Mouse (Mus musculus) embryonic facial prominence, embryonic 10.5 days (tissue): Measurements from ENCODE around the gene Axin2. TPM values are rescaled to one million over a fixed set of nuclear protein-coding genes. Genes with fewer than 3 reads are reported as not detected.

Experiments
- DNase-seq: peaks from one replicate; pipeline ENCODE4 v3.0.0-alpha.2; 2017; ENCODE audit warnings: low spot score
- H3K27ac ChIP-seq: fragments of 300-500 bp; sonication (generic); replicated peaks from 2 replicates; pipeline ENCODE4 v1.5.1; 2016; ENCODE audit warnings: mild to moderate bottlenecking
- H3K27me3 ChIP-seq: fragments of 300-500 bp; sonication (generic); replicated peaks from 2 replicates; pipeline ENCODE4 v1.6.1; 2016; ENCODE audit warnings: low read depth, mild to moderate bottlenecking; ENCODE audit not compliant: poor library complexity, severe bottlenecking
- H3K36me3 ChIP-seq: fragments of 300-500 bp; sonication (generic); replicated peaks from 2 replicates; pipeline ENCODE4 v1.6.1; 2016; ENCODE audit warnings: mild to moderate bottlenecking, moderate library complexity
- H3K4me1 ChIP-seq: fragments of 300-500 bp; sonication (generic); 2 replicates; pipeline ENCODE4 v1.6.1; 2016
- H3K4me3 ChIP-seq: fragments of 300-500 bp; sonication (generic); 2 replicates; pipeline ENCODE4 v1.5.1; 2016; ENCODE audit warnings: mild to moderate bottlenecking, moderate library complexity
- H3K9me3 ChIP-seq: fragments of 300-500 bp; sonication (generic); 2 replicates; pipeline ENCODE4 v1.6.1; 2016; ENCODE audit warnings: mild to moderate bottlenecking
- WGBS: fragments of 180-500 bp; shearing (Covaris S2); methylation state at CpG from one replicate; pipeline ENCODE4 v1.1.7; 2016; 5-methylcytosine and 5-hydroxymethylcytosine counted together
- polyA plus RNA-seq: library from polyadenylated mRNA; unstranded; fragments of >200 nt; fragmentation: Nextera tagmentation; extraction: Ambion mirVana; gene quantifications from 2 replicates; pipeline ENCODE4 v1.2.1, GENCODE M21; 2016

Gene Axin2
- polyA plus RNA-seq, 1 experiment from 2014 or later: 15.3 TPM

- H3K27me3 ChIP-seq: peaks cover 18% of the 10 kb centered on the region; the same call in 1 of the 2 replicates
- WGBS: 90% methylated on average over 4 of the region's 4 CpGs
- H3K4me3 ChIP-seq: no peak overlapping the region
- no peak overlapping the region for H3K27ac ChIP-seq
- H3K4me1 ChIP-seq: peaks cover 20% of the 10 kb centered on the region
- H3K36me3 ChIP-seq: no peaks in the 10 kb centered on the region
- H3K9me3 ChIP-seq: no peaks in the 10 kb centered on the region
- no peak for DNase-seq
These were observed 67.6 kb downstream of the Axin2 start for GRCm38 (mm10) chr11:108987705-108988104.

- H3K27me3 ChIP-seq: peaks cover 22% of the 10 kb centered on the region; the same call in 1 of the 2 replicates
- H3K4me1 ChIP-seq: peaks cover 16% of the 10 kb centered on the region
- 91% methylated on average over 6 of the region's 6 CpGs for WGBS
- H3K9me3 ChIP-seq: no peaks in the 10 kb centered on the region
- H3K36me3 ChIP-seq: no peaks in the 10 kb centered on the region
- H3K27ac ChIP-seq: no peak overlapping the region
- no peak for DNase-seq
- no peak overlapping the region for H3K4me3 ChIP-seq
These were observed 68.1 kb downstream of the Axin2 start for GRCm38 (mm10) chr11:108988258-108988657.

- Histone ChIP-seq H3K36me3 (no peaks in the 10 kb centered on the region), H3K27me3 (peaks cover 22% of the 10 kb centered on the region; the same call in 1 of the 2 replicates), H3K4me3 (no peak overlapping the region), H3K9me3 (no peaks in the 10 kb centered on the region), H3K4me1 (peaks cover 13% of the 10 kb centered on the region; the same call in 1 of the 2 replicates), H3K27ac (no peak overlapping the region)
- DNase-seq: no peak
- WGBS: 83% methylated on average over 8 of the region's 8 CpGs
These were observed 69.8 kb downstream of the Axin2 start for GRCm38 (mm10) chr11:108989940-108990339.

DNA sequence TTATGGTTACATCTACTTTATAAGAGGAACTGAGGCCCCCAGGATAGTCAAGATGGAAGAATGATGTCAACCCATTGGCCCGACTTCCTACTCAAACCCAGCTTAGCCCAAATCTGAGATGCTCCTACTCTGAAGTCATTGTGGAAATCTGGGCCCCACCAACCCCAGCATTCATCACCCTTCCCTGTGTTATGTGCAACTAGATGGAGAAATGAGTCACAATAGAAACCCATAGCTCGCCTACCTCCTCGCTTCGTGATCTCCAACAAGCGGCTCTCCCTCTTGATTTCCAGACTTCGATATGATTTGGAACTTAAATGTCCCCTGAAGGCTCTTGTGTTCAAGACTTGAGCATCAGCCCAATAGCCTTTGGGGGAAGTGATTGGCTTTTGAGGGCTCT lies 73.3 kb downstream of the Axin2 start:
- DNase-seq: no peak
- Histone ChIP-seq H3K9me3 (no peaks in the 10 kb centered on the region), H3K4me1 (peaks cover 11% of the 10 kb centered on the region), H3K4me3 (no peak overlapping the region), H3K36me3 (no peaks in the 10 kb centered on the region), H3K27ac (no peak overlapping the region), H3K27me3 (peaks cover 39% of the 10 kb centered on the region)
- WGBS: 95% methylated on average over 6 of the region's 6 CpGs

DNA sequence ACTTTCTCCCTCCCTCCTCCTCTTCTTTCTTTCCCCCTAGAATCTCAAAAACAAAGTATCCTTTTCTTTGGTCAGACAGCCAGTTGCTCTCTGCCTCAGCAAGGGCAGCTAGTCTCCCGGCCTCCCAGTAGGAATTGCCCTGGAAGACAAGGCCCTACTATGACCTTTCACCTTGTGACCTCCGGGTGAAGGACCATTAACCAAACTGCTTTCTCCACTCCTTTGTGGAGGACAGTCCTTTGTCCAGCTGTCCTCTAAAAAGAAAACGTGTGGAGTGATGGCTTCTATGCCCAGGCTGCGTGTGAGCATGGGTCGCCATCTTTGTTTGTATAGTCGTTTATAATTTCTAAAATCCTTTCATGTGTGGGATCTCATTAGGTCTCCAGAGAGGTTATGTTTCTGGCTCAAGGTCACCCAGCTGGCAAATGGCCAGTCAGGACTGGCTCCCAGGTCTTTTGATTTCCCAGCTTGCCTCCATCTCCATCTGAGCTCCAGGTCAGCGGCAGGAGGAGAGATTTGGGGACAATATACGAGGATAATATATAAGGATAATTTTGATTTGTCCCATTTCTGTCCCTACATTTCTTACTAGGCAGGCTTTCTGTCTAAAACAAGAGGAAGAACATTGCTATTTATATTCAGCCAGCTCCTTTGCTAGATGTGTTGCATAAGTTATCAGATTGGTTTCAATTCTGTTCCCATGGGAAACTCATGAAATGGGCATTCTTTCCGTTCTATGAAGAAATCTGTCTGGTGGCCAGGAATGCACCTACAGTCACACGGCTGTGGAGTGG lies 75.2 kb downstream of the Axin2 start:
- Histone ChIP-seq H3K4me3 (no peak overlapping the region), H3K27me3 (peaks cover 39% of the 10 kb centered on the region), H3K9me3 (peaks cover 8% of the 10 kb centered on the region), H3K4me1 (peaks cover 11% of the 10 kb centered on the region), H3K36me3 (0 out of 2 replicates have a peak, but pooled peaks cover 3% of the 10 kb centered on the region), H3K27ac (no peak overlapping the region)
- 46% methylated on average over 10 of the region's 10 CpGs for WGBS
- peak; percentile 38 for DNase-seq

GRCm38 (mm10) chr11:108995990-108996533 lies 75.9 kb downstream of the Axin2 start:
- no peak overlapping the region for H3K27ac ChIP-seq
- peaks cover 15% of the 10 kb centered on the region for H3K9me3 ChIP-seq
- H3K4me3 ChIP-seq: no peak overlapping the region
- peaks cover 35% of the 10 kb centered on the region for H3K27me3 ChIP-seq
- DNase-seq: no peak
- 87% methylated on average over 2 of the region's 2 CpGs for WGBS
- 0 out of 2 replicates have a peak, but pooled peaks cover 4% of the 10 kb centered on the region for H3K36me3 ChIP-seq
- peaks cover 11% of the 10 kb centered on the region for H3K4me1 ChIP-seq

DNA sequence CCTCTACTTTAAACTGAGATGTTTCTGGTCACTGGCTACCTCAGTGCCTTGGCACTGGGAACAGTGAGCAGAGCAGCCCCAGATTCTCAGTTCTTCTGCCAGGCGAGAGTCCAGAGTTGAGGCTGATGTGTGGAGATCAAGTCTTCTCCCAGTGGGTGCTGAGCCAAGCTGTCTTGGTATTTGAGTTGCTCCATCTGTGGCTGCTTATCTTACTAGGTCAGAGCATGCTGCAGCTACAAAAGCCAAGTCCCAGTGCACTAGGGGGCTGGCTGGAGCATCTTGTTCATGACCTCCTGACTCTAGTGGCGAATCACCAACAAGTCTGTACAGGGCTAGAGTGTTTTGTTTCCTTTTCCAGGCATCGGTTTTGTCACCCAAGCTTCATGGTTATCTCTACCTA lies 77.7 kb downstream of the Axin2 start:
- Histone ChIP-seq H3K27me3 (peaks cover 19% of the 10 kb centered on the region), H3K4me1 (peaks cover 11% of the 10 kb centered on the region), H3K9me3 (peaks cover 23% of the 10 kb centered on the region), H3K4me3 (no peak overlapping the region), H3K27ac (no peak overlapping the region), H3K36me3 (0 out of 2 replicates have a peak, but pooled peaks cover 4% of the 10 kb centered on the region)
- WGBS: 90% methylated on average over 3 of the region's 3 CpGs
- no peak for DNase-seq

Other genes starting within 250 kb of the Axin2 start
- gene E030025P04Rik, start 224.0 kb downstream of the Axin2 start, polyA plus RNA-seq: not detected in 2 replicates